Mouse (Mus musculus) ovary, adult 18-20 months (tissue): ENCODE results near the gene Shisa7.
A peak's percentile ranks its signal among the peaks of the same experiment; 100 is the strongest.
"Not testable (repeated sequence)": the region's sequence is repeated elsewhere in the genome, so short reads cannot be mapped to it uniquely, and the experiment has no call there.

Experiments
- DNase-seq: peaks from one replicate; pipeline ENCODE4 v3.0.0; 2022; ENCODE audit warnings: low spot score, mixed read lengths

The Shisa7 gene

GRCm38 (mm10) chr7:4794631-4795168 is 49.8 kb downstream of the Shisa7 start:
- DNase-seq: no peak

DNA sequence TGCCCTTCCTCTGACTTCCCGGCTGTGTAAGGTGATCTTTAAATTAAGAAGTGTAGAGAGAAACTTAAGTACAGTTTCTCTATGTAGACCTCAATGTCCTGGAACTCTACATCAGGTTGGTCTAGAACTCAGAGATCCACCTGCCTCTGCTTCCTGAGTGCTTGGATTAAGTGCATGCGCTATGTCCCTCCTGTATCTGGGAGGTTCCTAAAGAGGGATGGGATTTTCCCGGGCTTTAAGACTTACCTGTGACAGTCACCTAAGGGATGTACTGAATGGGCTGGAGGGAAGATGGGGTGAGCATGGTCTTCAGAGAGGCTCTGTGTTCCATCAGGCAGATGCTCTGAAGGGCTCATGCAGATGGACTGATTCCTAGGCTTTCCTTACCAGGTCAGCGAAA is 50.8 kb downstream of the Shisa7 start:
- DNase-seq: no peak

GRCm38 (mm10) chr7:4793248-4793647 is 51.2 kb downstream of the Shisa7 start:
- DNase-seq: not testable (repeated sequence)

DNA sequence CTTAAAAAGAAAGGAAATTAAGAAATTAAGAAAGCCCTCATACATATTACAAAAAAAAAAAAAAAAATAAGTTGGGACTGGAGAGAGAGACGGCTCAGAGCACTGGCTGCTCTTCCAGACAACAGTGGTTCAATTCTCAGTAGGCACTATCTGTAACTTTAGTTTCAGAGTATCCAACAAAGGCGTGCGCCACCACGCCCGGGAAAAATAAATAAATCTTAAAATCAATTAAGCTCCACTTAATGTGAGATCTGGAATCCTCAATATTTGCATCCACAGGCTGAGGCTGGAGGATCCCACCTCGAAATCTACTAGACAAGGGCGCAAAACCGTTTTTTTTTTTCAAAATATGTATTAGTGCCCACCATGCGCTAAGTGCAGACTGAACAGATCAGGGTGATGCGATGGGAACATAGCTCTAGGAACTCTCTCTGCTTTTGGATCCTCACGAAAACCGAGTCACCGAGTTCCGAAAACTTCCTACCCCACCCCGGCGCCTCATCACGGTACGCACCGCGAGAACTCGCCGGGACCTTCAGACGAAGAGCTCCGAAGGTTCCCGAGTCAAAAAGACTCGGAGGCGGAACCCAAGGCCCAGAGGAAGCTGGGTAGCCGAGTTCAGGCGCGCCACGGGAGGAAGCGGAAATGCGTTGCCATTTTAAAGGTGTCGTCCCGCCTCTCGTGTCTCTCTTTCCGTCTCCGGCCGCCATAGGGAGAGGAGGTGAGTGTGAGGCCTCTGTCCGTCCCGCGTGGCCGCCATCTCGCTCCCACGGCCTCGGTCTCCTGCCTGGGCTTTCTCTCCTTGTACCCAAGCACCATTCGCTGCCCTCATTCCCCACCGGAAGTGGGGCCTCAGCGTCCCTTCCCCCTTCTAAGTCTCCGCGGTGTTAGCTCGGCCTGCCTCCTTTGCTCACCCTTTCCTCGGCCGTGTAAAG is 52.0 kb downstream of the Shisa7 start, which contains the start of gene Rpl28:
TSS of gene Rpl28 (plus strand) at position 597 of the 935 bp plus-strand sequence.
- DNase-seq: peak; percentile 94

DNA sequence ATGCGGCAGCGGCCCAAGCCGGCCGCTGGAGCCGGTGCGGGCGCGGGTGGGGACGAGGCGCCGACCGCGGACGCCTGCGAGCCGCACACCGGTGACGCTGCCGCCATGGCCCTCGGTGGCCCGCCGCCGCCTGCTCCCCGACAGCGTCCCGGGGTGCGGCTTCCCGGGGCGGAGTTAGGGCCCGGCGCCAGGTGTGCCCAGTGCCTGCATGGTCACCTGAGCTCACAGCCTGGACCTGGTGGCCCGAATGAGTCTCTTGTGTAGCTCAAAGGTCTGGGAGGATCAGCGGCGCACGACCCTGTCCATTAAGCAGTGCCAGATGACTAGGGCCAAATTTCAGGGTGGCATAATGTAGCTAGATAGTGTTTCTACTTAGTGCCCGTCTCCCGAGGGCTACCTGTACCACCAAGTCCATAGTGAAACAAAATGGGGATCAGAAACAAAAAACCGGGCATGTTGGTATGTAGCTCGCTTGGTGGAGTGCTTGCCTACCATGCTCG is 55.0 kb downstream of the Shisa7 start, which contains the start of gene Tmem238:
TSS of gene Tmem238 (minus strand) at position 221 of the 500 bp plus-strand sequence.
- DNase-seq: peak; percentile 20

GRCm38 (mm10) chr7:4788499-4789435 is 55.7 kb downstream of the Shisa7 start:
- peak; percentile 41 for DNase-seq

DNA sequence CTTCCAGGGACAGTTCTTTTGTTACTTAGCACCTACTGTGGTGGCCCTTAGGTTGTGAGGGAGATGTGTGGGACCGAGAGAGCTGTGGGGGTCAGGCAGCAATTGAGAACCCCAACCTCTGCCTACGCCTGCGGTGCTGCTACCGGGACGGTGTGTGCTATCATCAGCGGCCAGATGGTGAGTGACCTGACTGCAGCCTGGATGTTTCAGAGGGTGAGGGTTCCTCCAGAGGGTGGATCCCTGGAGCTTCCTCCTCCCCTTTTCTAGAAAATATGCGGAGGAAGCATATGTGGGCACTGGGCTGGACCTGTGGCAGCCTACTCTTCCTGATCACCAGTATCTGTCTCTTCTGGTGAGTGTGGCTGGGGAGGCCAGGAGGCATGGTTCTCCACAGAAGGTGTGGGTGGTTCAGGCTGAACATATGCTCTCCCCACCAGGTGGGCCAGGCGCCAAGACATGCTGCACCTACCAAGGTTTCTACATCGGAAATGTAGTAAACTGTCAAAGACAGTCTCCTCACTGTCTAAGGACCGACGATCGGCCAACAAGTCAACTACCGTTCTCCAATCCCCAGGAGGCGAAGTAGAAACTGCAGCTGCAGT is 60.7 kb downstream of the Shisa7 start:
- no peak for DNase-seq

GRCm38 (mm10) chr7:4782759-4783158 is 61.7 kb downstream of the Shisa7 start, which contains the start of the genes Il11 and Tmem190:
Gene Il11, minus strand, starts transcription at chr7:4782859.
Gene Tmem190, plus strand, starts transcription at chr7:4782937.
- no peak for DNase-seq

- no peak for DNase-seq
Observed at GRCm38 (mm10) chr7:4782130-4782529, 62.4 kb downstream of the Shisa7 start.

GRCm38 (mm10) chr7:4779921-4780320 is 64.6 kb downstream of the Shisa7 start:
- no peak for DNase-seq

GRCm38 (mm10) chr7:4777851-4778637 is 66.5 kb downstream of the Shisa7 start:
- no peak for DNase-seq

DNA sequence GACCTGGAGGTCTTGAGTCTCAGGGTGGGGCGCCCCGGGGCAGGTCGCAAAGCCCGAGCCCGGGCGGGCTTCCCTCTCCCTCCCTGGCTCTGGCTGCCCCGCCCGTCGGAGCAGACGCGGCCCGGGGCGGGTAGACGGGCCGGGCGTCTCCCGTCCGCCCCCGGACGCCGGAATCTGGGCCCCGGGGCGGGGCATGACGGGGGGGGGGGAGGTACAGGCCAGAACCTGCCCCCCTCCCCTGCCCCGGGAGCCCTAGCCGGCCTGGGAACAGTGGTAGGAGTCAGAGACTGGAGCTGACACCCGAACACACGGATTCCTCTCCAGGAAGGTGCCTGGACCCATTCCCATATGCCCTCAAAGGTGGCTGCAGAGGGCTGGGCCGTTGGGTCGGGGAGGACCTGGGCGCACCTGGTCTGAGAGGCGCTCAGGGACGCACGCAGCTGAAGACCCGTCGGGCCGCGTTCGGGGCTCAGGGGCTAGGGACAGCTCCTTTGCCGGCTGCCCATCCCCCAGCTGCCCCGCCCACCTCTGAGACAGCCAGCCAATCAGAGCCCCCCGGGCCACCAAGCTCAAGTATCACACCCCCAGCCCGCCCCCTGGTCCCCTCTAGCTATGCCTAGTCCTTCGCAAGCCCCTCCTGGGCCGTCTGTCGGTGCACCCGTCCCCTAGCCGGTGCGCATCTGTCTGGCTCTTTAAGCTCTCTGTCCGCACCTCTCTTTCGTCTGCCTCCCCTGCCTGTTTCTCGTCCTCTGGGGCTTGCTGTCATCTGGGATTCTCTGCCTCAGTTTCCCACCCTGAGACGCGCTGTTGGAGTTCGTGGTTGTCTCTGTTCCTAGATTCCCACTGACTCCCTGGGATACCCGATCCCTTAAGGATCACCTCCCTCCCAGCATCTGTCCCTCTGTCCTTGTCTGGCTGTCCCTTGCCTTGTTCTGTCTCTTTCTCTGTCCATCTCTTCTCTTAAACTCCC is 67.3 kb downstream of the Shisa7 start:
- peak; percentile 22 for DNase-seq

GRCm38 (mm10) chr7:4776131-4776530 is 68.4 kb downstream of the Shisa7 start:
- DNase-seq: no peak
